Mouse (Mus musculus): ENCODE data around the gene Hook1. TPM values are rescaled to one million over a fixed set of nuclear protein-coding genes. Genes with fewer than 3 reads are reported as not detected.

Hook1 gene
- 52.8 and 54.3 TPM in 2 replicates for polyA plus RNA-seq (2015; fragmentation: Nextera tagmentation; extraction: Ambion mirVana)

DNA sequence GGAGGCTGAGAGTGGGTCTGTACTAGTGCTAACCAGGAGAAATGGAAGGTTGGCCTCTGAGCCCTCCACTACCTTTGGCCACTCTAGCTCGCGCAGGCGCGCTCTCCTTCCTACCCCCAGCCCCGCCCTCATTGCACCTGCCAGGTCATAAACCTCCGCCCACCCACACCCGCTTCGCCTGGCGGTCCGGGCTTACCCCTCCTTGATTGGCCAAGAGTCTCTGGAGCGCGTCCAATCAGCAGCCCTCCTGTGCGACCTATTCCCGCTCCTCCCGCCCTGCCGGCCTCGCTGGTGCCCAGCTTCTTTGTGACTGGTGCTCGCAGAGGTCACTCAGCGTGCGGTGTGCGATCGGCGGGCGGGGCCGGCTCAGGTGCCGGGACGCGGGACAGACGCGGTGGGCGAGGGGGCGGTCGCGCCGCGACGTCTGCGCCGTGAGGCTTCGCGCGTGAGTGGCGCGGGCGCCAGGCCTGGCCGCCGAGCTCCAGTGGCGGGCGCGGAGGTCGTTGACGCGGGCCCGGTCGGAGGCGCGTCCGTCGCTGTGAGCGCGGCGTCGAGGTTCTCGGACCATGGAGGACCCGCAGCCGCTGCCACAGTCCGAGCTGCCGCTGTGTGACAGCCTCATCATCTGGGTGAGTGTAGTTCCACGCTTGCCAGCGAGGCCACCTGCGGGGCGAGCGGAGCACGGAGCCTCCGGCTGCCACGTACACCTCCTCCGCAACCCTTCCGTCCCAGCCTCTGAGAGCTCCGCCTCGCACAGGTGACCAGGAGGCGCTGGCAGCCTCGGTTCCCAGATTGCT lies at the start of gene Hook1:
TSS of gene Hook1 (plus strand) at position 313 of the 797 bp plus-strand sequence.
- ATAC-seq (ENCODE audit: low FRiP score), result peak; percentile 100
- H3K27me3 ChIP-seq, result no peaks in the 10 kb centered on the region
- no peaks in the 10 kb centered on the region for H3K36me3 ChIP-seq
- H3K9me3 ChIP-seq, result no peaks in the 10 kb centered on the region
- H3K9ac ChIP-seq, result peak within 1 kb of the TSS; percentile 88
- H3K4me1 ChIP-seq (replicated peaks), result peaks cover 14% of the 10 kb centered on the region
- under 1% methylated on average over 75 of the region's 82 CpGs for WGBS
- peak within 1 kb of the TSS; percentile 91 for H3K27ac ChIP-seq
- H3K4me3 ChIP-seq, result peak within 1 kb of the TSS; percentile 77
- peak within 1 kb of the TSS; percentile 66 for H3K4me2 ChIP-seq

DNA sequence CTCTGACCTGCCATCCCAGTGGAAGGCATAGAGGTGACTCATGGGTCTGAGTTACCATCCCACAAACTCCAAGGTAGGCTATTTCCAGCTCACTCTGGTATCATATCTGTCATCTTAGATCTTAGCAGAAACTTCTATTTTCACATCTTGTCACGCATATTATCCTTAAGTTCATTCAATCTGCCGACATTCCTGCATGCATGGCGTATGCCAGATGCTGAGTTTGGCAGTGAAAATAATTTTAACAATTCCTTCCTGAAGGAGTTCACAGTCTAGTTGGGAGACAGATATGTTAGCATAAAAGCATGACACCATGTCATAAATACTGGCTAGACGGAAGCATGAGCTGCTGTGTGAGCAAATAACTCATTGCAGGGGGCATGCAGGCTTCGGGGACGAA lies 49.3 kb upstream of the Hook1 start:
- no peak overlapping the region for H3K27ac ChIP-seq
- WGBS, result 78% methylated on average over 6 of the region's 6 CpGs
- peaks cover 11% of the 10 kb centered on the region; the same call in 1 of the 2 replicates for H3K4me1 ChIP-seq (replicated peaks)
- no peak for ATAC-seq (ENCODE audit: low FRiP score)
- no peak overlapping the region for H3K4me3 ChIP-seq
- no peaks in the 10 kb centered on the region for H3K9me3 ChIP-seq
- no peaks in the 10 kb centered on the region for H3K36me3 ChIP-seq
- no peak overlapping the region for H3K9ac ChIP-seq
- no peak overlapping the region for H3K4me2 ChIP-seq
- no peaks in the 10 kb centered on the region for H3K27me3 ChIP-seq

DNA sequence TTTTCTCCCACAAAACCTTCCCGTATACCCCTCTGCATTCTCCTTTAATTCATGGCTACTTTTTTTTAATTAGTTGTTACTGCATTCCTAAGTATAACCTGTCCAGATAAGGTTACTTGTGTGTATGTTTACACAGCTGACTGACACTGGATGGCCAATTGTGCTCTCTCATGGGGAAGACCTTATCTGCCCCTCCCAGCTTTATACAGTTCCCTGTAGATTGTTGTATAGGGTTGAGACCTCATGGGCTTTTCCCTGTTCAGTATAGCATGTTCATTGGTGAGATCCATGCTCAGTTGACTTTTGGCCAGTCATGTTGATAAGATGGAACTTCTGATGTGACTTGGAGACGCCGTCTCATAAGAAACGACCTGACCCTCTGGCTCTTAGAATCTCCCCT lies 46.6 kb upstream of the Hook1 start:
- 89% methylated on average over 4 of the region's 4 CpGs for WGBS
- H3K27me3 ChIP-seq, result no peaks in the 10 kb centered on the region
- H3K9ac ChIP-seq, result no peak overlapping the region

DNA sequence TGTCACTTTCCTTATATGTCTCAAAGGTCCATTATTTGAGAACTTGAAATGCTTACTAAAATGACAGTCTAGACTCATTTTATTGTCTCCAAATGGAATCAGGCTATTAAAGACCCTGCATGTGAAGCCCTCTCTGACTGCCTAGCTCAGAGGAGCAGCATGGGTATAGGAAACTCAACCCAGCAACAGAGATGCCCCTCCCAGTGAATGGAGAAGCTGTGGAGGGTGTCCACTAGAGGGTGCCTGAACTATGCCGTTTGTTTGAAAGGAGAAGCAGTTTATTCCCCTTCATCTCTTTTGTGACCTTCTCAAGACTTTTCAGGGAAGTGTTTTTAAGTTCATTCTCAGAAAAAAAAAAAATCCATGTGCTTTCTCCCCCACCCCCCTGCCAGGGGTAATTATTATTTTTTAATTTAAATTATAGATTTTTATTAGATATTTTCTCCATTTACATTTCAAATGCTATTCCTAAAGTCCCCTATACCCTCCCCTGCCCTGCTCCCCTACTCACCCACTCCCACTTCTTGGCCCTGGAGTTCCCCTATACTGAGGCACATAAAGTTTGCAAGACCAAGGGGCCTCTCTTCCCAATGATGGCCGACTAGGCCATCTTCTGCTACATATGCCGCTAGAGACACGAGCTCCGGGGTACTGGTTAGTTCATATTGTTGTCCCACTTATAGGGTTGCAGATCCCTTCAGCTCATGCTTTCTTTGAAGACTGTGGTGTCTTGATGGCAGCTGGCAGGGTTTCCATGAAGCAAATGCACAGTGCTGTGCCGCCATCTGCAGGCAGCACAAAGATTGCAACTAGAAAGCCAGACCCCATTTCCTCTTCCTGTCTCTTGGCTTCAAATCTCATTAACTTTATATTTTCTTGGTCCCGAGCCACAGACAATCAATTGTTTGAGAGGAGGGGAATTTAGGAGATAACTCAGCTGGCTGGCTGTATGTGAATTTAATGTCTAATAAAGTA lies 42.5 kb upstream of the Hook1 start:
- Histone ChIP-seq H3K4me2 (no peak overlapping the region), H3K27ac (no peak overlapping the region), H3K4me3 (no peak overlapping the region), H3K9ac (no peak overlapping the region), H3K36me3 (no peaks in the 10 kb centered on the region), H3K4me1 (replicated peaks) (no peaks in the 10 kb centered on the region), H3K27me3 (no peaks in the 10 kb centered on the region), H3K9me3 (no peaks in the 10 kb centered on the region)
- peak; percentile 75 for ATAC-seq (ENCODE audit: low FRiP score)
- WGBS, result 18% methylated on average over 7 of the region's 7 CpGs

More for the DNA sequence above, 46.6 kb upstream of the Hook1 start:
- Histone ChIP-seq H3K36me3 (no peaks in the 10 kb centered on the region), H3K4me2 (no peak overlapping the region), H3K4me3 (no peak overlapping the region), H3K9me3 (no peaks in the 10 kb centered on the region), H3K4me1 (replicated peaks) (peaks cover 9% of the 10 kb centered on the region; the same call in 1 of the 2 replicates), H3K27ac (no peak overlapping the region)
- ATAC-seq (ENCODE audit: low FRiP score), result no peak

DNA sequence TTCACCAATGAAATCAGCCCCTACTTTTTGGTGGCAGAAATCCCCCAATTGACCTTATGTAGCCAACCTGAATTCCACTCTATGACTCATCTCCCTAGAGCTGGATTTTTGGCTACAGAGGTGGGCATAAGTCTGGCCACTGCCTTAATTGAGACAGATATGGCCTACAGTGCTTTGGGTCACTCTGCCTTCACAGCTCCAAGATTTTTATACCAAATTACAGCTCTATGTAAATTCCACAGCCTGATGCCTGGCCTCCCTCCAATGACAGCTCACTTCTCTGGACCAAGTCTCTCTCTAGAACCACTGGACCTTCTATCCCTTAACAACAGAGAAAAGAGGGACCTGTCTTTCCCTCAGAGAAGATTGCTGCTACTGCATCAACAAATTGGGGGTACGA lies 38.2 kb upstream of the Hook1 start:
- Histone ChIP-seq H3K4me3 (no peak overlapping the region), H3K4me1 (replicated peaks) (no peaks in the 10 kb centered on the region), H3K27ac (no peak overlapping the region), H3K27me3 (no peaks in the 10 kb centered on the region), H3K4me2 (no peak overlapping the region), H3K9ac (no peak overlapping the region), H3K9me3 (no peaks in the 10 kb centered on the region), H3K36me3 (no peaks in the 10 kb centered on the region)
- no peak for ATAC-seq (ENCODE audit: low FRiP score)
- 97% methylated on average over 1 of the region's 1 CpGs for WGBS

DNA sequence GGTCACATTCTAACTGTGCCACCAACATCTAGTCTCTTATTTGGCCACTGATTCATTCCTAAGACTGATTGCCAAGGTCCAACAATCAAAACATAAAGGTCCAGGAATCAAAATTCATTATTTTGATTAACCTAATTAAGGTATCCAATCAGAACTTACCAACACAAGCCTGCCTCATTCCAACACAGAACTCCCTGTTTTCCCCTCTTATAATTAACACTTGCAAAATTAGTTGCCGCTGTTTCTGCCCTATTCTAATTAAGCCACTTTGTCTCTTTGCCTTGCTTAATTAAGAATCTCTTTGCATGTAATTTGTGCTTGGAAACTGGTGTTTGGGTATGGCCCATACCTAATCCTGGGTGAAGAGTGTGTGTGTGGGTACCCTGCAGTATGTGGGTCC lies 37.1 kb upstream of the Hook1 start:
- H3K27ac ChIP-seq, result no peak overlapping the region
- H3K4me1 ChIP-seq (replicated peaks), result no peaks in the 10 kb centered on the region
- H3K36me3 ChIP-seq, result no peaks in the 10 kb centered on the region
- 79% methylated on average over 1 of the region's 1 CpGs for WGBS
- no peak for ATAC-seq (ENCODE audit: low FRiP score)
- H3K4me2 ChIP-seq, result no peak overlapping the region
- no peaks in the 10 kb centered on the region for H3K9me3 ChIP-seq
- no peak overlapping the region for H3K4me3 ChIP-seq
- no peaks in the 10 kb centered on the region for H3K27me3 ChIP-seq
- H3K9ac ChIP-seq, result no peak overlapping the region

DNA sequence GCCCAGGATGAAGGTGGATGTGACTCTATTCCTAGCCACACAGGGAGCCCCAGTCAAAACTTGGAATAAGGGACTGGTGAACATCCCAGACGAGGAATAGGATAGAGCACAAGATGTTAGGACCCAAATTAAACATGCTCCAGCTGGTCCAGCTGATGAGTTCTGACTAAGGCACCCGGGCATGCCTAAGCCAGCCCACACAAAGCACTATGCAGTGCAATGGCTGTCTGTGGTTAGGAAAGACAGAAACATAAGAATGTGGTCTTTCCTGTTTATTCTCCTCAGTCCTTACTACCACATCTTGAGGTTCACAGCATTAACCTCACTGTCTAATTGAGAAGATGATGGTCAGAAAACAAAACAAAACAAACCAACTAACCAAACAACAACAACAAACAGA lies 35.7 kb upstream of the Hook1 start:
- no peaks in the 10 kb centered on the region for H3K9me3 ChIP-seq
- no peaks in the 10 kb centered on the region for H3K36me3 ChIP-seq
- H3K4me1 ChIP-seq (replicated peaks), result no peaks in the 10 kb centered on the region
- ATAC-seq (ENCODE audit: low FRiP score), result no peak
- no peak overlapping the region for H3K4me3 ChIP-seq
- H3K27ac ChIP-seq, result no peak overlapping the region
- no peak overlapping the region for H3K4me2 ChIP-seq
- WGBS, result 72% methylated on average over 2 of the region's 2 CpGs
- no peak overlapping the region for H3K9ac ChIP-seq
- H3K27me3 ChIP-seq, result no peaks in the 10 kb centered on the region

DNA sequence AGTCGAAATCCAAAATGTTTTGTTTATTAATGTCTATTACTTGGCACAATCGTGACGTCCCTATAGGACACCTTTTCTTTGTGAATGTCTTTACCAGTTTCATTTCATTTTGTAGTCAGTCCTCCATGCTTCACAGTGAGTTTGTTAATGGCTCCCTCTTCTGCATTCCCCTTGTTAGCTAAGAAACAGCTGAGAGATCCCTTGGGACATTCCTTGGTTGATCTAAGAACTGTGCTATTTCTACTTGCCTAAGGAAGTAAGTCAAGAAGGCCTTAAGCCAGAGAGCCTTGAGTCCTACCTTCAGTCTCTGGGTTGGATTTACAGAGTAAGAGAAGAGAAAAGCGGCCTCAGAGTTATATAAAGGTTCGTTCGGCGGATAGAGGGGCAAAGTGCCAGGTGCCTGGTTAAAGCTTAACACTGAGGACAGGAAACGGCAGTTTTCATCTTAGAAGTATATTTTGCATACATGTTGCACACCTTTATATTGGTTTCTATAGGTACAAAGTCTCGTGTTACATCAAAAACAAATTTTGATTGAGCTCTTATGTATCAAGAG lies 33.2 kb upstream of the Hook1 start:
- no peaks in the 10 kb centered on the region for H3K9me3 ChIP-seq
- H3K4me1 ChIP-seq (replicated peaks), result no peaks in the 10 kb centered on the region
- no peaks in the 10 kb centered on the region for H3K27me3 ChIP-seq
- no peak overlapping the region for H3K27ac ChIP-seq
- no peak overlapping the region for H3K9ac ChIP-seq
- 89% methylated on average over 9 of the region's 9 CpGs for WGBS
- no peaks in the 10 kb centered on the region for H3K36me3 ChIP-seq
- no peak overlapping the region for H3K4me3 ChIP-seq
- ATAC-seq (ENCODE audit: low FRiP score), result no peak
- H3K4me2 ChIP-seq, result no peak overlapping the region

DNA sequence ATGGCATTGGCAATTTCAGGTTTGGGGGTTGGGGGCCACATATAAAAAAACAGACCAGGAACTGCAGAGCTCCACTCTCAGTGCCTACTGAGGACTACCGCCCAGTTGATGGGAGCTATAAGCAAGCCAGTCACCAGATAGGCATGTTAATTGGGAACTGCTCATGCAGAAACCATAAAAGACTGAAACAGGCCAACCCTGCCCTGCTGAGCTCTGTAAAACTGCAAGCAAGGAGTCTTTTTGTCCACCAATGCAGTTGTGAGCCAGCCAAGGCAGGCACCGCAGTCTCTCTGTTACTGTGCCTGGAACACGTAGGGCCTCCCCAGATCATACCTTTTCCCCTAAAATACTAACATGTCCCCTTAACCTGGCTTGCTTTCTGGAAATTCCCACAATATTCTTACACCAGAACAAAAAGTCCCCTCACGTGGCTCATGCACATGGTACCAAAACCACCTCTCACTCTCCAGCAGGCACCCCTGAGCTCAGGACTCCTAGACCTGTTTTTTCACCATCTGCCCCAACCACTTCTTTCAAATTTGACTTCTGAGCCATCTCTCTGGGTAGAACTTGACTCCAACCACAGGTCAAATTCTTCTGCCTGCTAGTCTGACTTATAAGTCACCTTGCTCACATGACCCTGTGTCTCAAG lies 32.5 kb upstream of the Hook1 start:
- 77% methylated on average over 4 of the region's 4 CpGs for WGBS
- Histone ChIP-seq H3K9me3 (no peaks in the 10 kb centered on the region), H3K4me2 (no peak overlapping the region)

DNA sequence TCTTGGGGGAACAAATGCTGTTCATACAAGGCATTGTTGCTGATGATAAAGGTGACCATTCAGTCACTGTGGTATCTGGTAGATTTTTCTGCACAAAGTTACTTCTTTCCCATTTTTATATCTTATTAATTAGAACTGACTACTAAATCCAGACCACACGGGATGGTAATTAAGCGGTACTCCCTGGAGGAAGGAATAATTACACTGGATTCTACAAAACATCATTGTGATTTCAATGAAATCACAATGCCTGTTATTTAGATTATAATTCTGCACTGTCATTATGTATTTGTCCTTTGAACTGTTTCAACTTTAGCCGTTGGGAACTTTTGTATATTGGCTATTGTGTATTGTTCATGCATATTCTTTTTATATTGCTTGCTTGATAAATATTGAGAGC lies 28.3 kb upstream of the Hook1 start:
- 76% methylated on average over 3 of the region's 3 CpGs for WGBS
- Histone ChIP-seq H3K4me1 (replicated peaks) (no peaks in the 10 kb centered on the region), H3K9ac (no peak overlapping the region), H3K9me3 (no peaks in the 10 kb centered on the region), H3K36me3 (no peaks in the 10 kb centered on the region), H3K4me3 (no peak overlapping the region), H3K27me3 (no peaks in the 10 kb centered on the region), H3K27ac (no peak overlapping the region), H3K4me2 (no peak overlapping the region)
- no peak for ATAC-seq (ENCODE audit: low FRiP score)

More for the DNA sequence above, 32.5 kb upstream of the Hook1 start:
- no peaks in the 10 kb centered on the region for H3K4me1 ChIP-seq (replicated peaks)
- no peak overlapping the region for H3K27ac ChIP-seq
- H3K4me3 ChIP-seq, result no peak overlapping the region
- no peaks in the 10 kb centered on the region for H3K27me3 ChIP-seq
- ATAC-seq (ENCODE audit: low FRiP score), result no peak
- no peak overlapping the region for H3K9ac ChIP-seq
- H3K36me3 ChIP-seq, result no peaks in the 10 kb centered on the region

DNA sequence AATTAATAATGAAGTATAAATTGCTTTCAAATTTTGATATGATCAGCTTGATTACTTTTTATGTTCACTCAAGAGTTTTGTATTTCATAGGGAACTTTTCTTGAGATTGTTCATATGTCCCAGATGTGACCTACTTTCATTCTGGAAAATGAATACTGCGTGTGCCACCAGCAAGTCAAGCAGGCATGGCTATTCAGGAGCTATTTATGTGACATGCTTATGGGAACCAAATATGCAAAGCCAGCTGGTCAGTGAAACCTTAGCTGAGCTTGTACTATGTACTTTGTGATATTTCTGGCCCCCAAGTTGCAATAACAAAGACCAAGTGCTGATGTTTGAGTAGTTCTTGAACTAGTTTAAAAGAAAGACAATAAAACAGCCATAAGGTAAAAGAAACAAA lies 19.1 kb upstream of the Hook1 start:
- Histone ChIP-seq H3K4me2 (no peak overlapping the region), H3K4me3 (no peak overlapping the region), H3K27ac (no peak overlapping the region), H3K4me1 (replicated peaks) (no peaks in the 10 kb centered on the region), H3K9ac (no peak overlapping the region), H3K9me3 (no peaks in the 10 kb centered on the region), H3K36me3 (no peaks in the 10 kb centered on the region), H3K27me3 (no peaks in the 10 kb centered on the region)
- 81% methylated on average over 1 of the region's 1 CpGs for WGBS
- ATAC-seq (ENCODE audit: low FRiP score), result no peak

DNA sequence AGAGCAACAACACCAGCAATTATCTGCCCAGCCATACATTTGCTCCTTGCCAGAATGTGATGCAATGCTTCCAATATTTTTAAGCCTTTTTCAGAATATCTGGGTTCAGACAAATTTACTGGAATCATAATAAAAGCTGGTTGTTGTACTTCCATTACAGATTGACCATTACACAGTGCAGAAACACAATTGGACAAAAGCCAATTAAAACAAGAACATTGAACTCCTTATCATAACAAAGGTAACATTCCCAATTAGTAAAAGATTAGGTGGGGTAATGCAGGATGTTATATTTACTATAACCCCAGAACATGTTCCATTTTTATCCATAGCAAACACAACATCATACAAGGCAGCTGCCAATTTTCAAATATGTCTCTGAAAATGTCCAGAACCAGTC lies 13.7 kb upstream of the Hook1 start:
- no peaks in the 10 kb centered on the region for H3K9me3 ChIP-seq
- no peak for ATAC-seq (ENCODE audit: low FRiP score)
- H3K4me2 ChIP-seq, result no peak overlapping the region

More for the DNA sequence above, 13.7 kb upstream of the Hook1 start:
- Histone ChIP-seq H3K4me1 (replicated peaks) (no peaks in the 10 kb centered on the region), H3K9ac (no peak overlapping the region), H3K36me3 (no peaks in the 10 kb centered on the region), H3K27ac (no peak overlapping the region), H3K4me3 (no peak overlapping the region), H3K27me3 (no peaks in the 10 kb centered on the region)

All from hindbrain, embryonic 13.5 days (tissue).